Mouse (Mus musculus) mesoderm, embryonic 11.5 days (tissue): ENCODE measurements at regions not wholly inside any gene's neighbourhood (a gene's known extent, or its start where the extent isn't known, plus 50 kb on each side); places are given as distances from the start of the nearest gene placed in this dataset.
A peak's percentile ranks its signal among the peaks of the same experiment; 100 is the strongest.

Experiments
- DNase-seq: peaks from one replicate; pipeline ENCODE4 v3.0.0-alpha.2; 2012; ENCODE audit warnings: low read depth, low spot score

- DNase-seq = no peak
Measured at GRCm38 (mm10) chr16:73835715-73836440, 575.7 kb downstream of the Robo2 start.

GRCm38 (mm10) chr16:73821387-73822338 is 590.0 kb downstream of the Robo2 start:
- DNase-seq = no peak

DNA sequence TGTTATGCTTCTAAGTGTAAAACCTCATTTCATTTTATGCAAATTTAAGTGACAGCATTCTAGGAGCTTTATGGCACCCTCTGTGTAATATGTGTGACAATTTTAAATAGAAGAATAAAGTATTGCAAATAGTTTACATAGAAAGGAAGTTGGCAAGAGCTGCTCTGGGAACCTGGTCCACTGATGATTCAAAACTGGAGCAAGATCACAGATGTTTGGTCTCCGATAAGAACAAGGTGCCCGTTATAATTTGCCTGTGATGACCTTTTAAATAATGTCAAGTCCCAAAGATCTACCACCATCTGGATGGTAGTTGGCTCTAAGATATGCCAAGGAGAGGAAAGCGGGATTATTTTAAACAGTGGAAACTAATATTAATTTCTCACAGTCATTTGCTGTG is 607.1 kb downstream of the Robo2 start:
- DNase-seq = no peak

- no peak for DNase-seq
Measured at GRCm38 (mm10) chr16:73796528-73797171, 615.0 kb downstream of the Robo2 start.

DNA sequence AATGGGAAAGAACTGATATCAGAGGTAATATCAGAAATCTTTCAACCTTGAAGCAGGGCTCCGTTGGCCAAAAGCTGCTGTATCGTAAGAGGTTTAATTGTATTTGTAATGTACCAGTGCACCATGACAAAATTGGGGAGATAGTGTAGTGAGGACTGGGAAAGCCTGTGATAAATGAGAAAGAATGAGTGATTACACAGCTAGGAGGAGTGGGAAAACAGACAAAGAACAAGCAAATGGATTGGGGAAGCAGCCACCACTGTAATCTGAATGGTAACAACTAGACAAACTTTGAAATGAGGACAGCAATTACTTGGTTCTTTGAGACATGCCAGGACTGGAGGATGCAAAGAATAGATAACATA is 626.6 kb downstream of the Robo2 start:
- DNase-seq = no peak

- peak; percentile 14 for DNase-seq
Measured at GRCm38 (mm10) chr16:73784296-73785073, 627.1 kb downstream of the Robo2 start.

GRCm38 (mm10) chr16:73772454-73772853 is 639.2 kb downstream of the Robo2 start:
- DNase-seq = no peak

DNA sequence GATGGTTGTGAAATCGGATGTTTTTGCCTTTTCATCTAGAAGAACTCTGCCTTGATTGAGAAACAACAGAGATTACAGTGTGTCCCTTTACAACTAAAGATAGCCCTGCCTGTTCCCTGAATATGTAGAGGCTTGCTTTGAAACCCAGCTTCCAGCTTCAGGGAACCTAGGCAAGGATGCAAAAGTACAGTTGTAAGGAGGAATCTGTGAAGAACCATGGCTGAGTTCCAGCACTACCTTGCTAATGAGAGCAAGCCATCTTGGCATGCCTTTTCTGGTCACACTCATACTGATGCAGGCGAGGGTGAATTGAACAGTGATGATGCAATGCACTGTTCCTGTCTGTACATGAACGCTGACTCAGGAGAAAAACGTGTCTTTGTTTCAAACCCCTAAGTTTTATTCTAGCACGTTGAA is 641.2 kb downstream of the Robo2 start:
- no peak for DNase-seq

- DNase-seq = no peak
Measured at GRCm38 (mm10) chr16:73769729-73770128, 641.9 kb downstream of the Robo2 start.

GRCm38 (mm10) chr16:73768706-73769105 is 642.9 kb downstream of the Robo2 start:
- DNase-seq = no peak

GRCm38 (mm10) chr16:73765184-73765583 is 646.4 kb downstream of the Robo2 start:
- no peak for DNase-seq

- DNase-seq = no peak
Measured at GRCm38 (mm10) chr16:73760921-73761320, 650.7 kb downstream of the Robo2 start.

- peak; percentile 41 for DNase-seq
Measured at GRCm38 (mm10) chr16:73758872-73759271, 652.8 kb downstream of the Robo2 start.

GRCm38 (mm10) chr16:73754302-73754701 is 657.3 kb downstream of the Robo2 start:
- DNase-seq = peak; percentile 70

- DNase-seq = peak; percentile 30
Measured at GRCm38 (mm10) chr16:73728297-73728696, 683.3 kb downstream of the Robo2 start.

GRCm38 (mm10) chr16:73719691-73720090 is 691.9 kb downstream of the Robo2 start:
- DNase-seq = peak; percentile 2

DNA sequence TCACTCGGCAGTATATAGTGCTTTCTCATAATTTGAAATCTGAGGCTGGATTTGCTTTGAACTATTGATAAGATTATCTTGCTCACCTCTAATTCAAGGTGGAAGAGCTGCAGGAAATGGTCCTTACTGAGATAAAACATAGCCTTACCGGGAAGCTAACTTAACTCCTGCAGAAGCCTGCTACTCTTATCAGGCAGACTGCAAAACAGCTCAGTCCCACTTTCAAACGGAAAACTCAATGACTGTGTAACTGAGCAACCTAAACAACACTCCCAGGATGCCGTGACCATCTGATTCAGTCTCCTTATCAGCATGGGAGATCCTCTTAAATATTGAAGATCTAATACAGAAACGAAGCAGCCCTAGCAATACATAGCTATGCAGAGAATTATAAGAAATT is 695.3 kb downstream of the Robo2 start:
- no peak for DNase-seq

- DNase-seq = no peak
Measured at GRCm38 (mm10) chr16:73707051-73707450, 704.6 kb downstream of the Robo2 start.

DNA sequence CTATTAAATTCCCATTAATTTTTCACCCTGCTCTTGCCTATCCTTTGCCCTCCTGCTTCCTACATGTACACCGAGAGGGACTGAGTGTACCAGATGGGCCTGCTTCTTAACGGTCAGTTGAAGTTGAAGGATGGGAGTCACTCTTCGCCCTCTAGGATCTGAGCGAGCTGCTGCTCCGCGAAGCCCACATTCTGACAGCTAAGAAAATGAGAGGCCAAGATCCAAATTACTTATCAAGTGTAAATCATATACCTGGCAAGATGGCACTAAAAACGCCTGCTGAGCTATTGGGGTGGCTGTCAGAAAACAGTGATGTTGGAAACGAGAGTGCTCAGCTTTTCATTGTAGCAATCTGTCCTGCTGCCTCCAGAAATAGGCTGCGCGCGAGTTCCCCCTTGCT is 722.4 kb downstream of the Robo2 start:
- DNase-seq = no peak

- no peak for DNase-seq
Measured at GRCm38 (mm10) chr16:73679804-73680203, 731.8 kb downstream of the Robo2 start.

- no peak for DNase-seq
Measured at GRCm38 (mm10) chr16:73670516-73670915, 741.1 kb downstream of the Robo2 start.
